Mouse (Mus musculus) lung, postnatal 36 days (tissue): Measurements from ENCODE around the gene Adgrb2.

Experiments used
- DNase-seq: peaks from one replicate; pipeline ENCODE4 v3.0.0; 2022; ENCODE audit warnings: mixed read lengths

The Adgrb2 gene

DNA sequence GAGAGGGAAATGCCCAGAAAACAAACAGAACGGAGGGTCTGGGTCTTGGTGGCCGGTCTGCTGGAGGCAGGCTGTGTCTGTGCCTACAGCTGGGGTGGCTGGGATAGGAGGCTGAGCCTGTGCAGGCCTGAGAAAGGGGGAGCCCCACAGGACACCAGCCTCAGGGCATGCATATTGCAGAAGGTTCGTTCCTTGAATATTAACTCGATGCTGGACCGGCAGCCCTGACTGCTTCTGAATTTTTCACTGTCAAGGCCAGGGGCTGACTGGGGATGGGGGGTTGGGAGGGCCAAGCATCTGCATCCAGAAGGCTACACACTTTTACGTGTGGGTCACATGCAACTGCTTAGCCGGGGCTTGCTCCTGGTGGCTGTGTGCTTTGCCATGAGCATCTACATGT, 48.8 kb downstream of the Adgrb2 start:
- no peak for DNase-seq

GRCm38 (mm10) chr4:130036112-130036511, 51.4 kb downstream of the Adgrb2 start:
- DNase-seq = peak; percentile 45

GRCm38 (mm10) chr4:130036573-130037401, 52.1 kb downstream of the Adgrb2 start:
- peak; percentile 85 for DNase-seq

DNA sequence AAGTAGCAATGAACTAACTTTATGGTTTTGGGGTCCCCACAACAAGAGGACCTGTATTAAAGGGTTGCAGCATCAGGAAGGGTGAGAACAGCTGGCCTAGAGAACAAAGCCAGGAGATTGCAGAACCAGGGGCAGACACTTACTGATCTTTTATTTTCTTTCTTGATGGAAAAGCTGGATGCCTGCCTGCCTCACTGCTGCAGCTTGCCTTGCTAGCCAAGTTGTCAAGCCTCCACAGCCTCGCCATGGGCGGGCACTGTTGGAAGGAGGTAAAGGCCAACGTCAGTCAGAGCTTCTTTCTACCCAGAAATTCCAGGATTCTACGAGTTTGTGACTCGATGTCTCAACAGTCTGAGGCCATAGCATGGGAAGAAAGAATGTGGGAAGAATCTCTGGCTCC, 54.7 kb downstream of the Adgrb2 start:
- peak; percentile 21 for DNase-seq

- DNase-seq = no peak
These were observed 56.4 kb downstream of the Adgrb2 start for GRCm38 (mm10) chr4:130041076-130041475.

DNA sequence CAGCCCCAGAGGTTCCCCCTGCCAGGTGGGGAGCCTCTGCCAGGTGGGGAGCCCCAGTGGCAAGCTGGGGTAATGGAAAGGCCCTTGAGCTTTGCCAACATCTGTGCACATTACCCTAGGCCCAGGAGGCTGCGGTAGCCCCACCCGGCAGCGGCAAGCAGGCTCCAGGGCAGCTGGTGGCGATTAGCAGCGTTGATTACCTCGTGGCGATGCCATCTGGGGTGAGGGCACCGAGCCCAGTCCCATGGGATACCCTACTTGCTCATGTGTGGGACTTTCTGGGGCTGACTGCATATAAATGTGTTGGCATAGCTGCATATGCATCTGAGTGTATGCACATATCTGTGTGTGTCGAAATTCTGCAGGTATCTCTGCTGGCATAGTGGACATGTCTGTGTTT, 59.5 kb downstream of the Adgrb2 start:
- DNase-seq = no peak

DNA sequence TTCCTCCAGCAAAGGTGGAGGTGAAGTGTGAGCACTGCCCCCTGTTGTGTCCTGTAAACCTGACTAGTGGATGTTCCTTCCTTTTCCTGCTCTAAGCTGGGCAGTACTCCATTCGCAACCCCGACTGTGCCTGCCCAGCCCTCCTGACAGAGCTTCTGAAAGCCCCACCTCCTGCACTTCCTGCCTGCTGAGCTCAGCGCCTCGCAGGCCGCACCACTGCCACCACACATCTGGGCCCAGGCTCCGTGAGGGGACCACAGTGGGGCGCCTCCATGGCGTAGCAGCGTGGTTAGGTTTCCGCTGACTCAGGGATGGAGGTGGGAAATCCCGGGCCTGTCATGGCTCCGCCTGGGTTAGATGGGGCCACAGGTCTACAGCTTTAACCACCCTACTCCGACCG, 60.9 kb downstream of the Adgrb2 start:
- DNase-seq = peak; percentile 57

- peak; percentile 93 for DNase-seq
These were observed 62.9 kb downstream of the Adgrb2 start, which contains the start of gene Col16a1 for GRCm38 (mm10) chr4:130047331-130048202. Gene Col16a1 (plus strand): TSS chr4:130047840.

DNA sequence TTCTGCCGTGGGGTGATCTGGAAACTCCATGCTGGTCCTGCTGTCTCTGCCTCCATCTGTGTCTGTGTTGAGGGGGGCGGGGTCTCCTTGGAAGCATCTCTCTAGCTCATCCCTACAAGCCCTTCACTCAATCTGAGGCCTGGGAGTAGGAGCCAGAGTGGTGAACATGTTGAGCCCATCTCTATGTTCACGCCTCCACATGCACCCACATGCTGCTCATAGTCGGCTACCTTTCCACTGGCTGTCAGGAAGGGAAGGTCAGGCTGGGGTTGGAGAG, 63.5 kb downstream of the Adgrb2 start:
- DNase-seq = no peak

- peak; percentile 85 for DNase-seq
These were observed 65.6 kb downstream of the Adgrb2 start for GRCm38 (mm10) chr4:130050056-130050824.

DNA sequence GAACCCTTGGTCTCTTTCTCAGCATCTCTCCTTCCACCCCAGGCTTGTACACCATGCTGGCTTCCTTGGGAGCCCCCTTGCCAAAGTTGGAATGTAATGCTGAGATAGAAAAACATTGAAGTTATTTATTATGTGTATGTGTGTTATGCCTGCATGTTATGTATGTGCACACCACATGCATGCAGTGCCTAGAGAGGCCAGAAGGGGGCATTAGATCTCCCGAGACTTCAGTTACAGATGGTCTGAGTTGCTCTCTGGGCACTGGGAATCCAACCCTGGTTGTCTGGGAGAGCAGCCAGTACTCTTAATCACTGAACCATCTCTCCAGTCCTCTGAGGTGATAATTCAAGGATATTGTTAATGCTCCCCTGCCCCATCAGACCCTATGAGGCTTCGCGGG, 67.6 kb downstream of the Adgrb2 start:
- no peak for DNase-seq

DNA sequence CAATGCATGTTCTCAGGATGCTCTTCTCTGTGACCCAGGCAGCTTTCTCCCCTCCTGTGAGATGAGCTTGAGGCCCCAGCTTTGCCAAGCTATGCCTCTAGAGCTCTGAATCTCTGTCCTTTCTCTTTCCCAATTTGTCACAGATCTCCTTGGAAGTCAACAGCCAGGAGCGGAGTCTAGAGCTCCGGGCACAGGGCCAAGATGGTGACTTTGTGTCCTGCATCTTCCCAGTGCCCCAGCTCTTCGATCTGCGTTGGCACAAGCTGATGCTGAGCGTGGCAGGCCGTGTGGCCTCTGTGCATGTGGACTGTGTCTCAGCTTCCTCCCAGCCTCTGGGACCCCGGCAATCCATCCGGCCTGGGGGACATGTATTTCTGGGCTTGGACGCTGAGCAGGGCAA, 68.4 kb downstream of the Adgrb2 start:
- no peak for DNase-seq

GRCm38 (mm10) chr4:130054727-130055126, 70.1 kb downstream of the Adgrb2 start:
- no peak for DNase-seq

DNA sequence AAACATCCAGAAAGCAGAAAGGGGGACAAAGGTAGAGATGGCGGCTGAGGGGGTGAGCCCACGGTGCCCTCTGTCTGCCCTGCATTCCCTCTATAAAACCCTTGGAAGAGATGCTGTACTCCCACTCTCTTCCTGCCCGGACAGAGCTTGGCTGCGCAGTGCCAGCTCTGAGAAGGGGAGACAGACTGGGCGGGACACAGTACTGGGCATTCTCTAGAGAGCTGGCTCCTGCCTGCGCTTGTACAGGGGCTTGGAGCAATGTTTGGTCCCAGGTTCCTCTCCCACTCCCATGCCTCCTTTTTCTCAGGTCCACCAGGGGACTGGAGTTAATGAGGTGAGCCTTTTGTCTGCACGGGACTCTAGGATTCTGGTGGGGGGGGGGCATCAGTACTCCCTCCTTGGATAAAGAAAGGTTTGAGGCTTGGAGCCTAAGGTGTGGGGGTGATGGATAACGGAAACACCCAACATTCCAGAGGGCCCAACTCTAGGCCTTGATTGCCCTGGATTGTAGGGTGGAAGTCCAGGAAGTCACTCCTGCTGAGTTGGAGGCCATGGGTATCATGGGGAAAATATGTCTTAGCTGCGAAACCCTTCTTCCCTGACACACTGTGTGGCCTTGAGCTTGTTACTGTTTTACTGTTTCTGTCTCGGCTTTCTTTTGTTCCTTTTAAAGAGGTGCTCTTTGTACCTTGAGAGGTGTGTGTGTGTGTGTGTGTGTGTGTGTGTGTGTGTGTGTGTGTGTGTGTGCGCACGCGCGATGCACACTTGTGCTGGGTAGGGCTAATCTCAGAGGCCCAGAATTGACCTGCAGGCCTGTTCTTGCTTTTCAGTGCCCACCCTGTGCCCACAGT, 70.7 kb downstream of the Adgrb2 start:
- DNase-seq = no peak

GRCm38 (mm10) chr4:130056011-130056322, 71.3 kb downstream of the Adgrb2 start:
- no peak for DNase-seq

DNA sequence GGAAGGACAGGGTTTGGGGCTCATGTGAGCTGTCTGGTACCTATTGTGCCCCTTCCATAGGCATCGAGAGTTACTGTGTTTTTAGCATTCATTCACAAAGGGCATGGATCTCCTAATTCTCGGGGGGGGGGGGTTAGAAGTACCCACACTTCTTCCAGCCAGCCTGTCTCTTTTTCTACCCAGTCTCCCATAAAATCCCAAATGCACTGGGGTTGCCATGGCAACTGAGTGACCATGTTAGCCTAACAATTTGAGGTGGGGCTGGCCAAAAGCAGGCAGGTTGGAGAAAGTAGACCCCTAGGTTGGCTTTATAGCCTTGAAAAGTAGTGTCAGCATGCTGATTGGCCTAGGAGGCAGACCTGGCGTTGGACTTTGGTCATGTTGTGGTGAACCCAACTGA, 71.8 kb downstream of the Adgrb2 start:
- DNase-seq = no peak

DNA sequence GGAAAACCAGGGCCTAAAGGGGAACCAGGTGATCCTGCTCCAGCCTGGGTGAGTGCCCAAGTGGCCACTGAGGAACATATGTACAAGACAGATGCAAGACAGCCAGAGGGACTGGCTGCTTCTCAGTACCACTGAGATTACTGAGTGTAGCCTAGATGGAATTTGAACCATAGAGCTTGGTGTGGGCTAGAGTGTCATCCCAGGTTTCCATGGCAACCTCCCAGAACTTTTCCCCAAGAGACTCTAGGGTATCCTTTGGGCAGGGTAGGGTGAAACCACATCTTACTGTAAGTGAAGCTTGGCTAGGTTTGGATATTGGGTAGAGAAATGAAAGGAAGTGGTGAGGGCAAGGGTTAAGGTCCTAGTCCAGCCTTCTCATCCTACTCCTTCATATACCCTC, 76.3 kb downstream of the Adgrb2 start:
- no peak for DNase-seq

DNA sequence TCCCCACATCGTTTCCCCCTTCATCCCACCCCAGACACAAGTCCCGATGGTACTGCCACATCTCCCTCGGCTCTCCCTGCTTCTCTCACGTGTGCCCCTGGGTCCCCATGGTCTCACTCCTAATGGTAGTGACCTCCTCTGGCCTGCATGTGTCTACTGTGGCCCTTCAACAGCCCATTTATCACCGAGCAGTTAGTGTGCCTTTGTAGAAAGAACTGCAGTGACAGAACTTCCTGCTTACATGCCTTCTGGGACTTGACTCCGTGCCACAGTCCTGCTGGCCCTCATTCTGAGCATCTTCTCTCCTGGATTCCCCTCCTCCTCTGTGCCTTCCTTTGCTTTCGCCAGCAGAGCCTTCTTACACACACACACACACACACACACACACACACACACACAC, 78.5 kb downstream of the Adgrb2 start:
- peak; percentile 32 for DNase-seq

GRCm38 (mm10) chr4:130066816-130067215, 82.1 kb downstream of the Adgrb2 start:
- DNase-seq = peak; percentile 67

DNA sequence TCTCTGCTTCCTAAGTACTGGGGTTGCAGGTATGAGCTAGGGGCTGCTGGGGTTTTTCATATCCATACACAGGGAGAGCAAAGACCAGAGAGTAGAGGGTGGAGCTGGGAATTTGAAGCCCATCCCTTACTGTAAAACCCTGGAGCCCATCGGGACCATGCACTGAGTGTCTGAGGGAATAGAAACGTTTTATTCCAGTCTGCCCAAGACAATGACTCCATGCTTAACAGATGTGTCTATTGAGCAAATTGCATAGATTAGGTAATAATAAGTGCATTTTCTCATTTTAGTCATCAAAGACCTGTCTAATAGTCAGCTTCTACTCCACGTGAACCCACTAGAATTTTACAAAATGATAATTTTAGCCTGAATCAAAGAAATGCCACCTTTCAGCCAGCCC, 85.9 kb downstream of the Adgrb2 start:
- no peak for DNase-seq

- DNase-seq = no peak
These were observed 87.1 kb downstream of the Adgrb2 start for GRCm38 (mm10) chr4:130071758-130072157.
